Mouse (Mus musculus) stomach, embryonic 16.5 days (tissue): ENCODE measurements at regions not wholly inside any gene's neighbourhood (a gene's known extent, or its start where the extent isn't known, plus 50 kb on each side); places are given as distances from the start of the nearest gene placed in this dataset.

Experiments used
- ATAC-seq: fragments of 200-750 bp; cut with Nextera tagmentation; 2 replicates; pipeline ENCODE4 v1.8.0; 2017; ENCODE audit warnings: moderate number of reproducible peaks, moderate TSS enrichment; ENCODE audit not compliant: insufficient read depth, low FRiP score
- H3K27ac ChIP-seq: fragments of 300-500 bp; sonication (generic); 2 replicates; pipeline ENCODE4 v1.5.1; 2014; ENCODE audit warnings: low read length
- H3K27me3 ChIP-seq: fragments of 300-500 bp; sonication (generic); 2 replicates; pipeline ENCODE4 v1.6.1; 2014; ENCODE audit warnings: low read length, control low read depth, mixed read lengths; ENCODE audit not compliant: control insufficient read depth, insufficient read depth
- H3K36me3 ChIP-seq: fragments of 300-500 bp; sonication (generic); 2 replicates; pipeline ENCODE4 v1.6.1; 2014; ENCODE audit warnings: low read length; ENCODE audit not compliant: control insufficient read depth, insufficient read depth
- H3K4me1 ChIP-seq: fragments of 300-500 bp; sonication (generic); 2 replicates; pipeline ENCODE4 v1.6.1; 2014; ENCODE audit warnings: low read length, control low read depth, mixed read lengths; ENCODE audit not compliant: control insufficient read depth, insufficient read depth
- H3K4me2 ChIP-seq: fragments of 300-500 bp; sonication (generic); 2 replicates; pipeline ENCODE4 v1.6.1; 2014; ENCODE audit warnings: low read depth, low read length, mixed read lengths
- H3K4me3 ChIP-seq: fragments of 300-500 bp; sonication (generic); replicated peaks from 2 replicates; pipeline ENCODE4 v1.5.1; 2014; ENCODE audit warnings: mild to moderate bottlenecking, low read length
- H3K9ac ChIP-seq: fragments of 300-500 bp; sonication (generic); 2 replicates; pipeline ENCODE4 v1.6.1; 2014; ENCODE audit warnings: low read length
- H3K9me3 ChIP-seq: fragments of 300-500 bp; sonication (generic); replicated peaks from 2 replicates; pipeline ENCODE4 v1.6.1; 2016; ENCODE audit warnings: low read length, control low read depth; ENCODE audit not compliant: control insufficient read depth
- WGBS: fragments of 180-500 bp; shearing (Covaris S2); extraction: QIAGEN DNeasy Blood & Tissue Kit; methylation state at CpG from one replicate; pipeline ENCODE4 v1.1.7; 2014; 5-methylcytosine and 5-hydroxymethylcytosine counted together

DNA sequence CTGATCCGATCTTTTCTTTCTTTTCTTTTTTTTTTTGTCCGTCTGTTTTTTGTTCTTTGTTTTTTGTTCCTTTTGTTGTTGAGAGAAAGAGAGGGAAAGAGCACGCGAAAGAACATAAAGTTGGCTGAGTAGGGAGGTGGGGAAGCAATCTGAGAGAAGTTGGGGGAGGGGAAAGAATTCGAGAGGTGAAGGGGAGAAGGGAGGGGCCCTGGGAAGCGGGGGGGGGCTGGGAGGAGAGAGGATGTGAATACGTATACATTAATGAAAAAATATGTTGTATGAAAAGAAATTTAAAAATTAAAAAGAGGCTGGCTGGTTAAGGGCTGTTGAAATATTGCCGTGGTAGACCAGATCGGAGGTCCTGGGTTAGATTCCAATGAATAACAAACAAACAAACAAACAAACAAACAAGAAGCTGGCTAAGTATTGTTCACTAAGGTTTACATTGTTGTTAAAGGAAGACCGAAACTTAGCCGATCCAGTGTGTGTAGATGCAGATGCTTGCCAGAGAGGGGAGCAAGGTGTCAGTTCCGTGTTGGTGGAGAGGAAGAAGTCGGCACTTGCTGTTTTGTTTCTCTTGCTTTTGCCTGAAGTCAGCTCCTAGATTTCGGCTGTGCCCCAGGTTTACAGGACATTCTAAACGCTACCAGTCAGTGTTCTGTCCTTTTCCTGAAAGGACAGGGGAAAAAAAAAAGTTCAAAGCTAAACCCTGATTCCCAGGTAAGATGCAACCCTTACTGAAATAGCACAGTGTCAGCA lies 129.1 kb upstream of the Tex13c2 start:
- H3K36me3 ChIP-seq: no peaks in the 10 kb centered on the region
- peak overlapping the region; percentile 34 for H3K4me3 ChIP-seq
- no peak overlapping the region; the same call in none of the 2 replicates for H3K9ac ChIP-seq
- H3K27ac ChIP-seq: peak overlapping the region; percentile 23; the same call in 1 of the 2 replicates
- no peak for ATAC-seq
- H3K27me3 ChIP-seq: no peaks in the 10 kb centered on the region
- H3K4me1 ChIP-seq: no peaks in the 10 kb centered on the region
- H3K9me3 ChIP-seq: no peaks in the 10 kb centered on the region
- 14% methylated on average over 15 of the region's 15 CpGs for WGBS
- H3K4me2 ChIP-seq: peak overlapping the region; percentile 52

GRCm38 (mm10) chrX:42360973-42361372 lies 128.5 kb upstream of the Tex13c2 start:
- peak overlapping the region; percentile 23; the same call in 1 of the 2 replicates for H3K27ac ChIP-seq
- no peak for ATAC-seq
- H3K9ac ChIP-seq: no peak overlapping the region
- no peaks in the 10 kb centered on the region for H3K27me3 ChIP-seq
- peak overlapping the region; percentile 34; the same call in 1 of the 2 replicates for H3K4me3 ChIP-seq
- 36% methylated on average over 6 of the region's 6 CpGs for WGBS
- H3K4me2 ChIP-seq: peak overlapping the region; percentile 52
- no peaks in the 10 kb centered on the region for H3K9me3 ChIP-seq
- no peaks in the 10 kb centered on the region for H3K4me1 ChIP-seq
- H3K36me3 ChIP-seq: no peaks in the 10 kb centered on the region

- 35% methylated on average over 15 of the region's 15 CpGs for WGBS
- Histone ChIP-seq H3K4me1 (no peaks in the 10 kb centered on the region), H3K36me3 (no peaks in the 10 kb centered on the region), H3K9me3 (no peaks in the 10 kb centered on the region), H3K9ac (no peak overlapping the region), H3K27me3 (no peaks in the 10 kb centered on the region), H3K4me2 (no peak overlapping the region), H3K4me3 (no peak overlapping the region), H3K27ac (no peak overlapping the region)
- no peak for ATAC-seq
Observed at GRCm38 (mm10) chrX:42361400-42362028, 128.0 kb upstream of the Tex13c2 start.

DNA sequence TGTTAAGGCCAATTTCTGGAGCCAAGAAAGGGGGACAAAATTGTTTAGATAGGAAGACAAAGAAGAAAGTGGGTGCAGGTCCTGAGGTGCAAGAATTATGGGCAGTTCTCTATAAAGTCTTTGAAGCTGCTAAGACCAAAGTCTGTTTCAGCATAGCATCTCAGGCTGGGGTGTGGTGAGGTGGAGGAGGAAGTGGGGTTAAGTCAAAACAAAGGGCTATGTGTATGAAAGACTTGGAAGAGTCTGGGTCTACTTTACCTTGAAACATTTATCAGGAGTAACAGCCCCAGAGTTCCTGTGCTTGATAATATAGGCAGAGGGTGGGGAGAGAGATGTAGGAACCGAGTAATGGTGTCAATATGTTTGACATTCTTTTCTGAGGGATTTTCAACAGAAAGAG lies 125.4 kb upstream of the Tex13c2 start:
- no peaks in the 10 kb centered on the region for H3K4me1 ChIP-seq
- 40% methylated on average over 1 of the region's 1 CpGs for WGBS
- no peak overlapping the region for H3K4me3 ChIP-seq
- ATAC-seq: no peak
- no peaks in the 10 kb centered on the region for H3K36me3 ChIP-seq
- H3K27ac ChIP-seq: no peak overlapping the region
- H3K4me2 ChIP-seq: no peak overlapping the region
- no peaks in the 10 kb centered on the region for H3K27me3 ChIP-seq
- H3K9ac ChIP-seq: no peak overlapping the region
- H3K9me3 ChIP-seq: no peaks in the 10 kb centered on the region

GRCm38 (mm10) chrX:42373794-42374398 lies 115.6 kb upstream of the Tex13c2 start:
- Histone ChIP-seq H3K9ac (no peak overlapping the region), H3K4me1 (no peaks in the 10 kb centered on the region), H3K27ac (peak overlapping the region; percentile 42), H3K36me3 (no peaks in the 10 kb centered on the region), H3K4me2 (no peak overlapping the region), H3K9me3 (no peaks in the 10 kb centered on the region), H3K27me3 (no peaks in the 10 kb centered on the region), H3K4me3 (no peak overlapping the region)
- ATAC-seq: peak; percentile 75
- 44% methylated on average over 3 of the region's 3 CpGs for WGBS

GRCm38 (mm10) chrX:42393836-42394556 lies 95.5 kb upstream of the Tex13c2 start:
- Histone ChIP-seq H3K27me3 (no peaks in the 10 kb centered on the region), H3K4me2 (no peak overlapping the region), H3K4me1 (no peaks in the 10 kb centered on the region), H3K27ac (no peak overlapping the region), H3K4me3 (no peak overlapping the region), H3K9me3 (no peaks in the 10 kb centered on the region), H3K9ac (no peak overlapping the region), H3K36me3 (no peaks in the 10 kb centered on the region)
- no peak for ATAC-seq
- WGBS: 70% methylated on average over 3 of the region's 3 CpGs

DNA sequence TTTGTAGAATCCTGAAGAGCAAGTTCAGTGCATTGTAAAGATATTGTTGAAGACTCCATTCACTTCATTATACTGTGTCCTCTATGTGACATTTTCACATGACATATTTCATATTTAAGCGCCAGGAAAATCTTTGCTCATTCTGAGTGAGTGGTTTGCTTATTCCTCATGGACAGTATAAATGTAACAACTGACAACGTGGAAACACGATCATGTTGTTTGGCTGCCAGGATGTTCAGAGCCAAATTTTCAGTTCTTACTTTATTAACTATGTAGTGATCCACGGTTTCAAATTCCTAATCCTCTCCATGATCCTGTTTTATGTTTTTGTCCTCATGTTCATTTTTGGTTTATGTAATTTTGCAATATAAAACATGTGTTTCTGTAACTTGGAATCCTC lies 93.0 kb upstream of the Tex13c2 start:
- Histone ChIP-seq H3K36me3 (no peaks in the 10 kb centered on the region), H3K9ac (no peak overlapping the region), H3K27ac (no peak overlapping the region), H3K9me3 (no peaks in the 10 kb centered on the region), H3K27me3 (no peaks in the 10 kb centered on the region), H3K4me3 (no peak overlapping the region), H3K4me1 (no peaks in the 10 kb centered on the region), H3K4me2 (no peak overlapping the region)
- 55% methylated on average over 4 of the region's 4 CpGs for WGBS
- ATAC-seq: no peak

DNA sequence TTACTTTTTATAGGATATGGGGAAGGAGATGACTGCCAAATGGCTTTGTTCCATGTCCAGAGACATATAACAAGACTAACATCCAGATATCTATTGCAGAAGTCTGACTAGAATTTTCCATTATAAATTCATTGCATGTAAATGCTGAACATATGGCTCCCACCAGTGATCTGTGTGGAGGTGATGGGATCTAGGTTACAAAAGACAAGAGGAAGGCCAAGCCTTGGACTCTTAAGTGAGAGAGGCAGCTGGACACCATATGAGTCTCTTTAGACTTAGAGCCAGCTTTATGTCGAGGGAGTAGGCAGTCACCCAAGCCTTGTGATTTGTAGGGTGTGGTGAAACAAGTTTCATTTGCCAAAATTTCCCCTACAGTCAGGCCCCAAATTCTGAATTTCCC lies 90.7 kb upstream of the Tex13c2 start:
- 22% methylated on average over 1 of the region's 1 CpGs for WGBS
- no peak overlapping the region for H3K9ac ChIP-seq
- H3K27ac ChIP-seq: no peak overlapping the region
- no peaks in the 10 kb centered on the region for H3K36me3 ChIP-seq
- no peaks in the 10 kb centered on the region for H3K4me1 ChIP-seq
- peak; percentile 92 for ATAC-seq
- no peak overlapping the region for H3K4me3 ChIP-seq
- no peaks in the 10 kb centered on the region for H3K27me3 ChIP-seq
- no peaks in the 10 kb centered on the region for H3K9me3 ChIP-seq
- H3K4me2 ChIP-seq: no peak overlapping the region

DNA sequence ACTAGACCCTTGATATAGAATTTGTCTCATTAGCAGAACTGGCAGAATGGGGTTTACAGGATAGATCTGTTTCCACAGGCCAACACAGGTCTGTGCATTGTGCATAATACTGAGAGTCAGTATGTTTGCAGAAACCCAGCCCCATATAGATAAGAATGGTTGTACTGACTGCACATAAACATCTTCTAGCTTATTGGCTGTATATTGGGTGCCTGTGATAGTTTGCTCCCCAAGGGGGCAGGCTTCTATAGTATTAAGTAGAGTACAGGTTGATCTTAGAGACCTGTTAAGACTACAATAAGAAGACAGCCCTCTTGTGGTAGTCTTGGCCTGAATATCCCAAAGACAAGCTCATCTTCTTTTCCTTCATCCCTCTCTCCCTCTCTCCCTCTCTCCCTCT lies 90.1 kb upstream of the Tex13c2 start:
- Histone ChIP-seq H3K9me3 (no peaks in the 10 kb centered on the region), H3K27ac (peak overlapping the region; percentile 55; the same call in 1 of the 2 replicates), H3K36me3 (no peaks in the 10 kb centered on the region), H3K4me2 (no peak overlapping the region), H3K9ac (no peak overlapping the region), H3K27me3 (no peaks in the 10 kb centered on the region), H3K4me3 (no peak overlapping the region), H3K4me1 (no peaks in the 10 kb centered on the region)
- ATAC-seq: peak; percentile 53; the same call in 1 of the 2 replicates
